Mouse (Mus musculus) midbrain, embryonic 10.5 days (tissue): ENCODE data around the gene Ttc22. TPM values are rescaled to one million over a fixed set of nuclear protein-coding genes. Genes with fewer than 3 reads are reported as not detected.

Experiments
- DNase-seq: peaks from one replicate; pipeline ENCODE4 v3.0.0-alpha.2; 2017; ENCODE audit warnings: low spot score
- H3K27ac ChIP-seq: fragments of 300-500 bp; sonication (generic); replicated peaks from 2 replicates; pipeline ENCODE4 v1.5.1; 2016; ENCODE audit warnings: mild to moderate bottlenecking
- H3K27me3 ChIP-seq: fragments of 300-500 bp; sonication (generic); 2 replicates; pipeline ENCODE4 v1.6.1; 2016; ENCODE audit warnings: low read depth, mild to moderate bottlenecking; ENCODE audit not compliant: poor library complexity, severe bottlenecking
- H3K36me3 ChIP-seq: fragments of 300-500 bp; sonication (generic); 2 replicates; pipeline ENCODE4 v1.6.1; 2016; ENCODE audit warnings: mild to moderate bottlenecking, moderate library complexity
- H3K4me1 ChIP-seq: fragments of 300-500 bp; sonication (generic); 2 replicates; pipeline ENCODE4 v1.6.1; 2016
- H3K4me3 ChIP-seq: fragments of 300-500 bp; sonication (generic); 2 replicates; pipeline ENCODE4 v1.5.1; 2016; ENCODE audit warnings: mild to moderate bottlenecking, moderate library complexity
- H3K9me3 ChIP-seq: fragments of 300-500 bp; sonication (generic); replicated peaks from 2 replicates; pipeline ENCODE4 v1.6.1; 2016; ENCODE audit warnings: mild to moderate bottlenecking
- WGBS: fragments of 180-500 bp; shearing (Covaris S2); methylation state at CpG from one replicate; pipeline ENCODE4 v1.1.7; 2016; 5-methylcytosine and 5-hydroxymethylcytosine counted together
- polyA plus RNA-seq: library from polyadenylated mRNA; unstranded; fragments of >200 nt; fragmentation: Nextera tagmentation; extraction: Ambion mirVana; gene quantifications from 2 replicates; pipeline ENCODE4 v1.2.1, GENCODE M21; 2016

Gene Ttc22
- polyA plus RNA-seq, 1 experiment from 2014 or later: not detected

DNA sequence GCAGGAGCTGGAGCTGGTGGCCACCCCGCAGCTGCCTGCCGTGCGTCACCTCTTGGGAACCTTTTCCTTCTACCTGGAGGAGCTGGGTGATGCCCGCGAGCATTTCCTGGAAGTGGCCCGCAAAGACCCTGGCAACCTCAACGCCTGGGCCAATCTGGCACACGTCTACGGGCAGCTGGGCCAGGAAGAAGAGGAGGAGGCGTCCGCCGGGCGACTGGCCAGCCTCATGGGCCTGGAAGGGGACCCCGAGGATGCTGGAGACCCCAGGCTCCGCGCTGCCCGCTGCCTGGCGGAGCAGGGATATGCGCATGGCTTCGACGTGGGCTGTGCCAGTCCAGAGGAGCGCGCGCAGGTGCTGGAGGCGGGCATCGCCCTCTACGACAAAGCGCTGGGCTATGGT, 480 bp downstream of the Ttc22 start:
- Histone ChIP-seq H3K4me1 (peaks cover 10% of the 10 kb centered on the region), H3K4me3 (no peak overlapping the region), H3K36me3 (no peaks in the 10 kb centered on the region), H3K27me3 (peaks cover 71% of the 10 kb centered on the region), H3K9me3 (no peaks in the 10 kb centered on the region), H3K27ac (no peak overlapping the region)
- WGBS: 36% methylated on average over 28 of the region's 28 CpGs
- DNase-seq: no peak

DNA sequence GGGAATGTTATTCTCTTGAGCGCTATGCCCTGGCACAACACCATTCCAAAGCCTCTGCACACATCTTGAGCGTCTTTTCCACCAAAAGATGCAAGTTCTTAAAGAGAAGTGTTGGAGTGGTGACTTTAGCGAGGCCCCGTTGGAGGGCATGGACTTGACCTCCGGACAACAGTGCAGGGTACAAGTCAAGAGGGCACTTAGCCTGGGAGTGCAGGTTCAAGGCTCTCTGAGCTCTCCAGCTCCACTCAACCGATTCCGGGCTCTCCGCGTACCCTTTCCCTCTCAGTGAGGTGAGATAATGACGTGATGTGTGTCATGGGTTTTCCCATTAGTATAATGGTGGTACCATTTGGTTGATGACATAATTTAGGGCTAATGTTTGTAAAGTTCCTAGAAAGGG, 2.0 kb downstream of the Ttc22 start:
- Histone ChIP-seq H3K36me3 (no peaks in the 10 kb centered on the region), H3K4me1 (peaks cover 8% of the 10 kb centered on the region; the same call in 1 of the 2 replicates), H3K9me3 (no peaks in the 10 kb centered on the region), H3K27me3 (peaks cover 66% of the 10 kb centered on the region), H3K27ac (no peak overlapping the region), H3K4me3 (no peak overlapping the region)
- DNase-seq: no peak
- WGBS: 90% methylated on average over 10 of the region's 10 CpGs

DNA sequence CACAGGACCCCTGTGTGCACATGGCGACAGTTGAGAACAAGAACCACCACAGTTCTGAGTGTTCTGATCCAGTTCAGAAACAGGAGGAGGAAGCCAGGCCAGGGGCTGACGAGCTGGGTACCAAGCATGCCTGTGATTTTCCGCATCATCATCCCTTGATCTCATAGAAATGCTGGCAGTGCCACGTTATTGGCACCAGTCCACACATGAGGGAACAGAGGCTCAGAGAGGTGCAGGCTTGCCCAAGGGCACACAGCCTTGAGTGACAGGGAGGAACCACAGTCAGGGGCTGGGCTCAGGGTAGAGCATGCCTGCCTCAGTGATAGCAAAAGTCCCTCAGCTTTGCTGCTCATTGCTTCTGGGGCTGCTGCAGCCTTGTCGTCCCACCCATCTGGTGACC, 5.6 kb downstream of the Ttc22 start:
- WGBS: 88% methylated on average over 5 of the region's 5 CpGs
- peaks cover 49% of the 10 kb centered on the region for H3K27me3 ChIP-seq

DNA sequence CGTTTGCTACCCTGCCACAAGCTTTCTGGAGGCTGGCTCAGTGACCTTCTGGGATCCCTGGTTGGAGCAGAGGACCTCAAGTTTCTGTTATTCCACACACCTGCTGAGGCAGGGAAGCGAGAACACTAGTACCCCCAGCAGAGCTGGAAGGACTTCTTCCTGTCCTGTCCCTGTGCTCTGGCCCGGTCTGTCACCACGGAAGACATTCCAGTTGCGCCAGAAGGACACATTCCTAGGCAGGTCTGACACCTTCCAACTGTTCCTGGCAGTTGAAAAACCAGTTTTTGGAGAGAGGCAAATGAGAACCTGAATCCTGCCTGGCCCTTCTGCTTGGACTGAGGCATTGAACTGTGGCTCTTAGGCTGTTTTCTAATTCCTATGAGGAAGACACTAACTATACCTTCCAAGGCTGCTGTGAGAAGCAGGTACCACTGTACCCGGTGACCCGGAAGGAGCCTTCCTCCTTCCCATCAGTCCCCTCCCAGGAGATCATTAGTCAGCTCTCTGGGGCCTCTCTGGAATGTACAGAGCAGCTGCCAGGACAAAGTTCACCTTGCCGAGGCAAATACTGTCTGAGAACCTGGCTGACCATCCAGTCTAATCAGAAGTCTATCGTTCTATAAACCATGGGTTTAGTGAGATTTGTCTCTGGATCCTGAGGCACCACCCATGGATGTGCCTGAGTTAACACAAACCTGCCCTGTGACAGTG, 6.6 kb downstream of the Ttc22 start:
- no peaks in the 10 kb centered on the region for H3K9me3 ChIP-seq
- WGBS: 64% methylated on average over 9 of the region's 9 CpGs
- H3K27ac ChIP-seq: no peak overlapping the region
- peaks cover 39% of the 10 kb centered on the region for H3K27me3 ChIP-seq
- DNase-seq: no peak
- peaks cover 19% of the 10 kb centered on the region for H3K4me1 ChIP-seq
- H3K4me3 ChIP-seq: no peak overlapping the region
- no peaks in the 10 kb centered on the region for H3K36me3 ChIP-seq

More for the DNA sequence above, 5.6 kb downstream of the Ttc22 start:
- Histone ChIP-seq H3K9me3 (no peaks in the 10 kb centered on the region), H3K4me3 (no peak overlapping the region), H3K4me1 (peaks cover 13% of the 10 kb centered on the region), H3K27ac (no peak overlapping the region), H3K36me3 (no peaks in the 10 kb centered on the region)
- DNase-seq: no peak

DNA sequence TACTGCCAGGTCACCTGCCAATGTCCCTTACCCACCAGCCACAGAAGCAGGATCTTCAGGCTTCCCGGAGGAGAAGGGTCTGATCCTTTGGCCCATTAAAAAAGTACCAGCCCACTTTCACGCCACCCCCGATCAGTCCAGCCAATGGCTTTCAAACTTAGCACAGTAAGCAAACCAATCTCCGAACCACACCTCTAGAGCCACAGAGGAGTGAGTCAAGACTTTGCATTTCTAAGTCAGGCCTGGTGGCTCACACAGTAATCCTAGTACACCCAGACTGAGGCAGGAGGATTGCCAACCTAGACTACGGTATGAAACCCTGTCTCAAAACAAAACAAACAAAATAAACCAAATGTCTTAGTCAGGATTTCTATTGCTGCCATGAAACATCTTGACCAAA, 7.1 kb downstream of the Ttc22 start:
- H3K27ac ChIP-seq: no peak overlapping the region

DNA sequence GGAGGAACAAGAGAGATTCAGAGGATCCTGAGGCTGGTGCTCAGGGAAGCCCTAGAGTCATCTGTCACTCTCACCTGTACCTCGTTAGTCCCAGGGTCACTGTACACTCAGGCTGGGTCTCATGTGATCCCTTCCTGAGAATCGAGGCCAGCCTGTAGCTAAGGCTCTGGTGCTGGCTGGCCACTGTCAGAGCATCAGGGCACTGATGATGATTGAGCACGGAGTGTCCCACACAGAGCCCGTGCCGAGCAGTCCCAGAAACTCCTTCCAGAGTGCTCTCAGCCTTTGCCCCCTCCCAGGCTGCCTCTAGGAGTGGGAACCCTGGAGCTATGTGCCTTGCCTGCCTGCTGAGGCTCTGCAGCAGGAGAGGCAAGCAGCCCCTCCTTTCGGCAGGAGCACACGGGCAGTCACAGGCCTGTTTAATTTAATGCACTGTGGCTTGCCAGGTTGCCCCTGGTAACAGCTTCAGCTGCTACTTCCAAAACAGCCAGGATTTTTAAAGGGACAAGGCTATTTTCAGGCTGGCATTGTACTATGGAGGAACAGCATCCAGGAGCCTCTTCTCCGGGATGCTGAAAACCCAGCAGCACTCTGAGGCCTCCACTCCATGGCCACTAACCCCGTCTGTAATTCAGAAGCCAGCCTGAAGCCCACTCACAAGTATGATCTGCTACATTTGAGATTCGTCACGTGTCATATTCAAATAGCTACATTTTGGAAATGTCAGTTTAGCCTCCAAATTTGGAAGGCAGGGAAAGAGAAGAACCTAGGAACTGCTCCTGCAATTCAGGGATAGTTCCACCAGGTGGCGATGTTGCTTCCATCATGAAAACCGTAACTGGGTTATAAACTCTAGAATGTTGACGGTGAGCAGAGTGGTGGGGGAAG, 8.3 kb downstream of the Ttc22 start:
- peak; percentile 64 for DNase-seq
- no peak overlapping the region for H3K4me3 ChIP-seq
- H3K27me3 ChIP-seq: peaks cover 21% of the 10 kb centered on the region
- peaks cover 24% of the 10 kb centered on the region for H3K4me1 ChIP-seq
- no peaks in the 10 kb centered on the region for H3K36me3 ChIP-seq
- H3K9me3 ChIP-seq: no peaks in the 10 kb centered on the region
- WGBS: 38% methylated on average over 14 of the region's 14 CpGs
- peak overlapping the region; percentile 33; the same call in 1 of the 2 replicates for H3K27ac ChIP-seq

More for the DNA sequence above, 7.1 kb downstream of the Ttc22 start:
- WGBS: 81% methylated on average over 5 of the region's 5 CpGs
- peaks cover 25% of the 10 kb centered on the region for H3K4me1 ChIP-seq
- no peak for DNase-seq
- H3K9me3 ChIP-seq: no peaks in the 10 kb centered on the region
- H3K27me3 ChIP-seq: peaks cover 33% of the 10 kb centered on the region
- H3K36me3 ChIP-seq: no peaks in the 10 kb centered on the region
- no peak overlapping the region for H3K4me3 ChIP-seq

DNA sequence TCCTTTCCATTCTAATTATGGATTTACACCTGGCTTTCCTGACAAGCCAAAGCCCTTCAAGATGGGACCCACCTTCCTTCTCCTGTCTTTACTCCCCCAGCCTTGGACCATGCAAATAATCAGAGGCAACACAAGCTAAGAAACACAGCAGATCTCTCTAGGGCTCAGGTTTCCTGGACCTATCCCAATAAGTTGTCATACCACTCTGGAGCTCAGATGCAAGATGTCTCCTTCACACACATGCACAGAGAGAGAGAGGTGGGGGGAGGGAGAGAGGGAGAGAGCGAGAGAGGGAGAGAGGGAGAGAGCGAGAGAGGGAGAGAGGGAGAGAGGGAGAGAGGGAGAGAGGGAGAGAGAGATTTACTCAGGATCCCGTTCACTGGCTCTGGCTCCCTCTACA, 10.1 kb downstream of the Ttc22 start:
- H3K4me1 ChIP-seq: peaks cover 22% of the 10 kb centered on the region
- H3K36me3 ChIP-seq: no peaks in the 10 kb centered on the region
- no peak overlapping the region for H3K27ac ChIP-seq
- H3K4me3 ChIP-seq: no peak overlapping the region
- H3K27me3 ChIP-seq: peaks cover 9% of the 10 kb centered on the region; the same call in 1 of the 2 replicates
- no peak for DNase-seq
- 50% methylated on average over 1 of the region's 3 CpGs for WGBS
- H3K9me3 ChIP-seq: no peaks in the 10 kb centered on the region

DNA sequence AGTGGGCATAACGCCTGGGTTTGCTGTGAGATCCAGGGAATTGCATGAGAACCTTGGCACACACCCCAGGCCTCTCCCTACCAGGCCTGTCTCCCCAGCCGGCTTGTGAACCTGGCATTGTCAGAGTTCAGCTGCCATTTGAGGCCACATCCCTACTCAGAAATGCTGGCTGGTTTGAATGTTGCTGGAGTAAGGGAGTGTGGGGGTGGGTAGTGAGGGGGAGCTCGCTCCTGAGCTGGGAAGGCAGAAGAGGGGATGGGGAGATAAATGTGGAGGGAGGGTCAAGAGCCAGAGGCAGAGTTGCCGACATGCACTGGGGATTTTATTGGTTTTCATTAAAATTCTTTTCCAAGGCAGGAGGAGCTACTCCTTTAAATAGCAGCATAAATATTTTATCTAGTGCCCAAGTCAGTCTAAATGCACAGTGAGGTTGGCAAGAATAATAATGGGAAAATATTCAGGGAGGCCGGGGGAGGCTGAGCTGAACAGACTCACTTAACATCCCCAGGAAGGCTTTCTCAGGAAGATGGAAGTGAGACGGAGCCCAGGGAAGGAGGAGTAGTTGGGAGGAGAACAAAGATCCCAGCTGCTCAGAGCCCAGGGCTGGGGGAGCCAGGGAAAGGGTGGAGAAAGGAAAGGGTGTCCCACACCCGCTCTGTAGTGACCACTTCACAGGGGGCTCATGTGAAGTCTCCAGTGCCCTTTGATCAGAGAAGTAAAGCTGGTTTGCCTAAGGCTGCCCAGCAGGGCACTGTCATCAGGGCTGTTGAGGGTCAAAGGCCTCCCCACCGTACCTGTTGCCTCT, 11.3 kb downstream of the Ttc22 start:
- DNase-seq: no peak
- H3K27ac ChIP-seq: 0 out of 2 replicates have a peak overlapping the region, but pooled peaks have one; percentile 49
- H3K4me3 ChIP-seq: no peak overlapping the region
- H3K4me1 ChIP-seq: peaks cover 22% of the 10 kb centered on the region
- peaks cover 6% of the 10 kb centered on the region; the same call in 1 of the 2 replicates for H3K27me3 ChIP-seq
- whole genome bisulfite sequencing: 48% methylated on average over 8 of the region's 8 CpGs
- H3K9me3 ChIP-seq: no peaks in the 10 kb centered on the region
- no peaks in the 10 kb centered on the region for H3K36me3 ChIP-seq

DNA sequence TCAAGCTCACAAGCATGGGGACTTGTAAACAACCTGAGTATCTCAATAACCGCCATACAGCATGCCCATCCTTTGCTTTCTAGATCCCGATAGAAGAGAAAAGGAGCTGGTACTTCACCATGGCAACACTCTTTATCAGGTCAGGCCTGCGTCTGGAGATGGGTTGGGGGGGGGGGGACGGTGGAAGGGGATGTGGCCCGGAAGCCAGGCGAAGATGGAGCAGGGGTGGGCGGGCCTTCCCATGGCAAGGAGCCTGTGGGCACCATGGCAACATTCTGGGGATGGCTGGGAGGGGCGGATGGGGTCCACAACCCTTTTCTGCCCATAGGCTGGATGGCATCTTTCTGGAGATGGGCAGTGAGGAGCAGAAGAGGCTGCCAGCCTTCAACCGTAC, 11.9 kb downstream of the Ttc22 start:
- peaks cover 3% of the 10 kb centered on the region; the same call in 1 of the 2 replicates for H3K27me3 ChIP-seq
- no peak for DNase-seq
- WGBS: 52% methylated on average over 9 of the region's 9 CpGs
- no peaks in the 10 kb centered on the region for H3K36me3 ChIP-seq
- H3K4me3 ChIP-seq: no peak overlapping the region
- 0 out of 2 replicates have a peak overlapping the region, but pooled peaks have one; percentile 49 for H3K27ac ChIP-seq
- peaks cover 22% of the 10 kb centered on the region for H3K4me1 ChIP-seq
- H3K9me3 ChIP-seq: 0 out of 2 replicates have a peak, but pooled peaks cover 3% of the 10 kb centered on the region

DNA sequence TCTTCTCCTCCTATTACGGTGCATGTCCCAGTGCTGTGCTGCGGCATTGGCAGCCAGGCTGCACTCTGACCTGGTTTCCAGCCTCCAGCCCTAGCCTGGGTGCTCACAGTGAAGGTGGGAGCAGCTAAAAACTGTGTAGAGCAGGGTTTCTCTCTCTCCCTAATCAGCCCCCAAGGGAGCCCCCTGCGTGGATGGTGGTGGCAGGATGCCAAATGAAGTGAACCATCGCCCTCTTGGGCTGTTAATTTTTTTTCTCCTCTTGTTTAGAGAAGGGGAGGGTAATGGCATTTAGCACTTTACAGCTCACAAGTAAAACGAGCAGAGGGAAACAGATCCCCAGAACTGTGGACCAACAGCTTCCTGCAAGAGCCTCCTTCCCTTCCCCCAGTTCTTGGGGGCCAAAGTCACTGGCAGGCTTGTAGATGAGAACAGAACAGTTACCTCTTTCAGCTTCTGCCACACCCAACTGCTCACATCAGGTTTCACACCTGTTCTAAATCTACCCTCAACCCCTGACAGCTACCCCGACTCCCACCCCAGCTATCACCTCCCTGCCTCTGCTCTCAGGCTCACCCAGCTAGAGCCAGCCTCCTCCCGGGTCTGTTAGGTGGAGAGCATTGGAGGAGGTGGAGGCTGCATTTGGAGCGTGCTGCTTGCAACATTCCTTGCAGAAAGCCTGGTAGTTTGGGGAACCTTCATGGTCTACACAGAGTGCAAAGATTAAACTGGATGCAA, 21.4 kb downstream of the Ttc22 start:
- WGBS: 47% methylated on average over 8 of the region's 8 CpGs
- Histone ChIP-seq H3K36me3 (no peaks in the 10 kb centered on the region), H3K27ac (no peak overlapping the region), H3K27me3 (peaks cover 20% of the 10 kb centered on the region), H3K4me1 (no peaks in the 10 kb centered on the region), H3K4me3 (no peak overlapping the region), H3K9me3 (peaks cover 5% of the 10 kb centered on the region; the same call in 1 of the 2 replicates)
- DNase-seq: no peak

DNA sequence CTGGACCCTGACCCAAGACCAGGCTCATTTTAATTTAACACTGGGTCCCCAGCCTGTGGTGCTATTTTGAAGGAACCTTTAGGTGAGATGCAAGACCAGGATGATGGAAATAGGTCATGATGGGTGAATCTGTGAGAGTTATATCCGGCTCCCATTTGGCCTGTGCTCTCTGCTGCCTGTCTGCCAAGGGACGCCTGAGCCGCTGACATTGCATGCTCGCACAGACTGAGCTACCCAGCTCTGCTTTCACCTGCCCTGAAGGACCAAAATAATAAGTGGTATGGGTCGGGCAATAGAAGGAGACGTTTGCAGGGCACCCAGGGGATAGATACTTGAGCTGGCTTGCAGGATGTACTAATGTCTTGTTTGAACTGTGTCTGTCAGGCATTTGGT, 22.0 kb downstream of the Ttc22 start:
- Histone ChIP-seq H3K4me3 (no peak overlapping the region), H3K27ac (no peak overlapping the region), H3K4me1 (no peaks in the 10 kb centered on the region), H3K27me3 (peaks cover 26% of the 10 kb centered on the region), H3K9me3 (peaks cover under 1% of the 10 kb centered on the region; the same call in 1 of the 2 replicates), H3K36me3 (no peaks in the 10 kb centered on the region)
- DNase-seq: no peak
- WGBS: 78% methylated on average over 6 of the region's 6 CpGs

DNA sequence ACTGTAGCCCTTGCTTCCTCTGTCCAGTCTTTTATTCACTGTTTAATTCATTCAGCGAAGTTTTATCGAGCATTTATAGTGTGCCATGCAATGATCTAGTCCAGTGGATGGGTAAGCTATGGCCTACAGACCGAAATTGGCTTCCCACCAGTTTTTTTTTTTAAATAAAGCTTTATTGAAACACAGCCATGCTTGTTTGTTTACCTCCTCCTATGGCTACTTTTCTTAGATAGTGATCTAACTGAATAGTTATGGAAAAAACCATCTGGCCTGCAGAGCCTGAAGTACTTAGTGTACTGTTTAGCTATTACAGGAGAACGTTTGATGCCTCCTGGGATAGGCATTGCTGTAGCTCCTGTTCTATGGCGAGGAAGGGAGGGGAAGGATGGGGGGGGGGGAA, 23.6 kb downstream of the Ttc22 start:
- Histone ChIP-seq H3K9me3 (no peaks in the 10 kb centered on the region; the same call in 1 of the 2 replicates), H3K27ac (no peak overlapping the region), H3K36me3 (no peaks in the 10 kb centered on the region), H3K27me3 (peaks cover 30% of the 10 kb centered on the region), H3K4me1 (no peaks in the 10 kb centered on the region), H3K4me3 (no peak overlapping the region)
- DNase-seq: no peak
- WGBS: 79% methylated on average over 5 of the region's 5 CpGs
